16 mouse cellular contexts compared by ENCODE assay signal in the genomic region with DNA sequence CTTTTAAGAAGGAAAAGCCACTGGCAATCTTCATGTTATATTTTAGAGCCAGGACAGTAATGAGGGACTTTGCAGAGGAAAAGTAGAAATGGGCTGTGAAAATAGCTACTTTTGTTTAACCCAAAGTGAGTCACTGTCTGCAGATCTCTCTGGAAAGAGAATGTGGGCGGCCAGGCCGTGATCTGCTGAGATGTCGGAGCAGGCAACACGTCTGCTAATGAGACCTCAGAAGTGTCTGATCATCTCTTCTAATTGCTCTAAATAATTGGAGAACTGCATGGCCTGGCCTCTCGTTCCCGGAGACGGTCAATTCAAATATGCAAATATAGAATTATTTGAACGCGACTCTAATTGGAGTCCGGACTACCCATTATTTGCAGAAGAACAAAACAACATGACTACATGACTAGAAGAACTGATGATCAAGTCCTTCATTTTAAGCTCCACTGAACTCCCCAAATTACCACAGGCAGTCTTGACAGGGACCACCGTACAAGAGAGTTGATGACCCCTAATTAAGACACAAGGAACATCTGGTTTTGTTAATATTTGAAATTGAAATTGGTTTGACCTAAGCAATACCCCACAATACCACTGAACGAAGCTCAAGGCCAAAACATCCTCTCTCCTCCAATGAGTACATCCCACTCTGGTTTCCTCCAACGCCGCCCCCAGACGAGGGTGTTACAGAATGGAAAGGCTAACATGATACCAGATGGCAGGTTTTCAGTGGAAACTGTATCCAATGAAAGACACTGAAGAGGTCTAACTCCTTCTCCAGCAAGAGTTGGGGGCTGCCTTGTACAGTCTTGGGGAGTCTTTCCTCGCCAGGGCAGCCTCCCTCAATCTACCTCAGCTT.
A peak's percentile ranks its signal among the peaks of the same experiment; 100 is the strongest.
DNase-seq lines count a peak whose midpoint lies in the region; ATAC-seq and TF ChIP-seq lines count a peak whose summit lies in the region.
"Had no signal": no experiment of that assay in that cellular context is flagged by ENCODE, and none has a peak within 500 bp of the region (broad histone marks: within the 10 kb centered on the region; RNA-seq: fewer than 3 reads in every experiment).

No protein-coding gene starts in this region.

- ATAC-seq in forebrain, embryonic 13.5 days: peak; percentile 41; the same call in 1 of the 2 replicates
- ATAC-seq: midbrain, embryonic 13.5 days had no signal

- no peak for TF ChIP-seq CTCF in brain, embryonic 14.5 days (IDR thresholded peaks at IDR 0.05; ENCODE audit: borderline replicate concordance, extremely low read depth, insufficient read depth, insufficient read length)
- no peak for TF ChIP-seq CTCF in olfactory bulb, adult 2 months (IDR thresholded peaks at IDR 0.05; ENCODE audit: insufficient read depth, low read depth, low read length)

- DNase-seq in forebrain, embryonic 10.5 days (ENCODE audit: extremely low spot score, low spot score): no peak
- DNase-seq in 3T3-L1 (ENCODE audit: low read depth, low spot score): peak; percentile 9
- DNase-seq in brain, embryonic 14.5 days (ENCODE audit: low read depth): peak; percentile 67
- DNase-seq in cerebellum, adult 9-10 months: no peak
- DNase-seq in thymus, postnatal 10 days (ENCODE audit: low spot score in 2 of 2): no peak
- DNase-seq: cerebellum, adult 11-12 months; gastrocnemius, postnatal 14 days; kidney, adult 9 months; kidney, postnatal 36 days; liver, embryonic 13.5 days had no signal

- no peak overlapping the region for H3K4me2 ChIP-seq in forebrain, embryonic 13.5 days
- H3K4me2 ChIP-seq: hindbrain, embryonic 13.5 days; limb, embryonic 12.5 days; liver, embryonic 13.5 days; lung, embryonic 15.5 days; midbrain, embryonic 13.5 days had no signal

- H3K27ac ChIP-seq in forebrain, embryonic 13.5 days: no peak overlapping the region
- no peak overlapping the region for H3K27ac ChIP-seq in forebrain, embryonic 10.5 days
- H3K27ac ChIP-seq in olfactory bulb, adult 2 months (ENCODE audit: insufficient read depth, low read depth, low read length): peak overlapping the region; percentile 90
- H3K27ac ChIP-seq: hindbrain, embryonic 13.5 days; limb, embryonic 12.5 days; liver, embryonic 13.5 days; lung, embryonic 15.5 days; midbrain, embryonic 13.5 days had no signal

- TF ChIP-seq POLR2A in brain, embryonic 14.5 days (IDR thresholded peaks at IDR 0.05; ENCODE audit: borderline replicate concordance, extremely low read depth, insufficient read depth, insufficient read length, poor library complexity, severe bottlenecking): no peak
- no peak for TF ChIP-seq POLR2A in olfactory bulb, adult 2 months (IDR thresholded peaks at IDR 0.05; ENCODE audit: insufficient read depth, low read depth, low read length)

- H3K27me3 ChIP-seq in forebrain, embryonic 13.5 days: no peaks in the 10 kb centered on the region
- no peaks in the 10 kb centered on the region for H3K27me3 ChIP-seq in forebrain, embryonic 10.5 days (ENCODE audit: poor library complexity, severe bottlenecking)
- H3K27me3 ChIP-seq: hindbrain, embryonic 13.5 days; limb, embryonic 12.5 days; lung, embryonic 15.5 days; midbrain, embryonic 13.5 days had no signal

- WGBS in forebrain, embryonic 13.5 days: 40% methylated on average over 16 of the region's 16 CpGs
- WGBS in forebrain, embryonic 10.5 days: 78% methylated on average over 16 of the region's 16 CpGs
- WGBS in olfactory bulb, adult 2 months: 32% methylated on average over 16 of the region's 16 CpGs

- no peak overlapping the region for H3K9ac ChIP-seq in forebrain, embryonic 13.5 days
- H3K9ac ChIP-seq: hindbrain, embryonic 13.5 days; limb, embryonic 12.5 days; liver, embryonic 13.5 days; lung, embryonic 15.5 days; midbrain, embryonic 13.5 days had no signal

- no peaks in the 10 kb centered on the region for H3K36me3 ChIP-seq in forebrain, embryonic 13.5 days (ENCODE audit: poor library complexity, severe bottlenecking)
- no peaks in the 10 kb centered on the region for H3K36me3 ChIP-seq in forebrain, embryonic 10.5 days (replicated peaks)
- H3K36me3 ChIP-seq: hindbrain, embryonic 13.5 days; limb, embryonic 12.5 days; liver, embryonic 13.5 days; lung, embryonic 15.5 days; midbrain, embryonic 13.5 days had no signal

- peaks cover 6% of the 10 kb centered on the region for H3K4me1 ChIP-seq in forebrain, embryonic 13.5 days
- H3K4me1 ChIP-seq in forebrain, embryonic 10.5 days: no peaks in the 10 kb centered on the region
- H3K4me1 ChIP-seq in olfactory bulb, adult 2 months (ENCODE audit: control insufficient read depth, insufficient read depth, low read length): peaks cover 8% of the 10 kb centered on the region
- H3K4me1 ChIP-seq: hindbrain, embryonic 13.5 days; limb, embryonic 12.5 days; liver, embryonic 13.5 days; lung, embryonic 15.5 days; midbrain, embryonic 13.5 days had no signal

- H3K4me3 ChIP-seq in forebrain, embryonic 13.5 days: no peak overlapping the region
- no peak overlapping the region for H3K4me3 ChIP-seq in forebrain, embryonic 10.5 days
- no peak overlapping the region for H3K4me3 ChIP-seq in olfactory bulb, adult 2 months (ENCODE audit: insufficient read depth, low read depth, low read length)
- H3K4me3 ChIP-seq: hindbrain, embryonic 13.5 days; limb, embryonic 12.5 days; liver, embryonic 13.5 days; lung, embryonic 15.5 days; midbrain, embryonic 13.5 days had no signal

- no peaks in the 10 kb centered on the region for H3K9me3 ChIP-seq in forebrain, embryonic 13.5 days (replicated peaks)
- no peaks in the 10 kb centered on the region for H3K9me3 ChIP-seq in forebrain, embryonic 10.5 days
- H3K9me3 ChIP-seq: hindbrain, embryonic 13.5 days; limb, embryonic 12.5 days; liver, embryonic 13.5 days; lung, embryonic 15.5 days; midbrain, embryonic 13.5 days had no signal

Comparison
In these comparisons a context has a peak if more than half of its experiments do, and no peak if none do; other contexts are left out.
1. DNase-seq: peak in 3T3-L1 (single experiment) and brain, embryonic 14.5 days (single experiment); none in forebrain, embryonic 10.5 days (single experiment), cerebellum, adult 9-10 months (single experiment) and thymus, postnatal 10 days (0 of 2).